Mouse (Mus musculus) Muller cell, postnatal 12 days (primary cell): ENCODE results near the gene Osm.

Experiments used
- DNase-seq: peaks from one replicate; pipeline ENCODE4 v3.0.0-alpha.2; 2015; ENCODE audit errors: inconsistent ontology term

Osm gene

DNA sequence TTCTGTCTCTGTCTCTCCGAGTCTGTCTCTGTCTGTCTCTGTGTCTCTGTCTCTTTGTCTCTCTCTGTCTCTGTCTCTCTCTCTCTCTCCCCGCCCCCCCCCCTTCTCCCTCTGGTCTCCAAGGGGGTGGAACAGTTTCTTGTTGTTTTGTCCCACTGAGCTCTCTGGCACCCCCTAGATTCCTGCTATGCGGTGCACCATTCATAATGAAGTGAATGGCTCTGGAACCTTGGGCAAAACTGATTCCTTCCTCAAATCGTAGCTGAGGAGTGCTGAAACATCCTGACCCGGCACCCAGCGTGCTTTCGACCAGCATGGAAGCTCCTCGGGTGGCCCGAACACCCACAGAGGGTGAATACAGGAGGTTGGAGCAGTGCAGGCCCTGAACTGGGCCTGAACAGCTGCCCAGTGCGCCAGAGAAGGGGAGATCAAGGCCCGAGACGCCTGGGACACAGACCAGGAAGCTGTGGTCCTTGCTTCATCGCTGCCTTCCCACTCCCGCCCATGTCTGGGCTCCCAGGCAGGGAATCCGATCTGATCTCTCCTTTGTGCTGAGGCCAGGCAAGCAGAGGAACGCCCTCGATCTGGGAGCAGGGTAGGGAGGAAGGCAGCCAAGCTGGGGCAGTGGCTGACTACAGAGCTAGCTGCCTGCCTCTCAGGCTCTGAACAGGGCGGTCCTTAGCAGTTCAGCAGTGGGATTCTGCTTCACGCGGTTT lies 34.7 kb downstream of the Osm start:
- DNase-seq: peak; percentile 79

DNA sequence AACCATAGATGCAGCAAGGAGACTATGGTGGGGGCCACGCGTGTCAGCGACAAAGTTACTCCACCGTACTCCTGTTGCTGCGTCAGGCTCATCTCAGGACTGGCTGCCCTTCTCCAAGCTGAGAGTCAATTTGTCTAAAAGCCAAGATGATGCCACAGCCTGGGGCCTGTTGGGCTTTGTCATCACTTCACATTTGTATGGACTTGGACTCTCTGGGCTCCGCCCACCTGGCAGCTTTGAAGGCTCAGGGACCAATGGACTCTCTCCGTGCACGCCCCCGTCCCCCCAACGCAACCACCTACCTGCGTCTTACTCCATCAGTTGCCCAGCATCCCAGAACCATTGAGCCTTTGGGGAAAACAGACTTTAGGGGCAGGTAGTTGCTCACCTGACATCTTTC lies 35.3 kb downstream of the Osm start:
- DNase-seq: peak; percentile 64

DNA sequence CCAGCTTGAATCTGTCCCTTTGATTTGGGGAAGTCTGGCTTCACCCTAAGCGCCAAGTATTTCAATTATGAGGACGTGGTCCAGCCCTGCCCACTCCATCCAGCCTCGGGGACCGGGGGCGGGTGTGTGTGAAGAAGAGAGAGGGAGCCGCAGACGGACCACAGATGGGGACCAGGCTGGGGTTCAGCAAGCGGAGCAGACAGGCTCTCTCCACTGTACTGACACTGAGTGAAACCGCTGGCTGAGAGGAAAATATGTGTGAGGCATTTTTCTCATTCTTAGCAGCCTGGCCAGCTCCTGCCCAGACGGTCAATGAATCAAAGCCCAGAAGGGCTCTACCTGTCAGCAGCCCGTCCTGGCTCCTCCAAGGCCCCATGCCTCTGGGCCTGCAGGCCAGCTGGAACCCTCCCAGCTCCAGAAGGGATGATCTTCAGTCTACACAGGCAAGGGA lies 40.2 kb downstream of the Osm start:
- DNase-seq: peak; percentile 99

DNA sequence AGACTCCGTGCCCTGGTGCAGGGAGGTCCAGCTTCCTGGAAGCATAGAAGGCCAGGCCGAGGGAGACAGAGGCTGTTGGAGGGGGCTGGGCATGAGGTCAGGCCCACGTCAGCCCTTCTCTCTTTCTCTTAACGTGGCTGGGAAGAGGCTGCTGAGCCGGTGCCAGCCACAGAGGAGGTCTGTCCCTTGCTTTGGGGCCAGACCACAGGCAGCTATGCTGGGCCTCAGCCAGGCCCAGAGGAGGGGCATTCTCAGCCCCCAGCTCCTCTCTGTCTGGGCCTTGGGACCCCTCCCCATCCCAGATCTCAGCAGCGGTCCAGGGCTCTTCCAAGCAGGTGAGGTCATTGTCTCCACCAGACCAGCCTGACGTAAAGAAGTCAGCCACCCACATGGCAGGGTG lies 43.7 kb downstream of the Osm start:
- DNase-seq: peak; percentile 66

DNA sequence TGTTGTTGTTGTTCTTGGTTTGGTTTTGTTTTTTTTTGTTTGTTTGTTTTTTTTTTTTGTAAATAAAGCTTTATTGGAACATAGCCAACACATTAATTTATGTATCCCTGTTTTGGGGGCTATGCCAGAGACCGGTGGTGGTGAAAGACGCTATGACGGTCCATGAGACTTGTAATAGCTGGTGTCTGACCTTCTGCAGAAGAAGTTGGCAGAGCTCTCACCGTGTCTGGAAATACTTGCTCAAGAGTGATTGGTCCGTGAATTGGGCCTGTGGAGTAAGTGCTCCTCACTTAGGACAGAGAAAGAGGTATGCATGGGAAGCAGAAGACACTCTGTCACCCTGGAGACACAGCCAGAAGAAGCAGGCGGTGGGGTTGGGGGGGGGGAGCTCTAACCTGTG lies 45.6 kb downstream of the Osm start:
- DNase-seq: no peak

DNA sequence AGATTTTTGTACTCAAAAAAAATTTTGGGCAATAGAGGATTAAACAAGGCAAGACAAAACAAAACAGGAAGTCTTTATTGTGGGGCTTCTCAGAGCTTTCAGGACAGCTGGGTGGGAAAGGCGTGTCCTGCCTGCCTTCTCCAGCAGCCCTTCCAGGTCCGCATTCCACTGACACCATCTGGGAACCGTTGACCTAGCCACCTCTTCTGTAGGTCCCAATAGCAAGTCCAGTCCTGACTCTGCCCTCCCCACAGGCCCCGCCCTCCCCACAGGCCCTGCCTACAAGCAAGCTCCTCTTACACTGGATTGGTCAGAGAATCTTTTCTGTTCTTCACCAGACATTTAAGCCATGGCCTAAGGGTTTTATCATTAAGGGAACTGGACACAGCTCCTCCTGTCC lies 47.4 kb downstream of the Osm start:
- DNase-seq: peak; percentile 86

DNA sequence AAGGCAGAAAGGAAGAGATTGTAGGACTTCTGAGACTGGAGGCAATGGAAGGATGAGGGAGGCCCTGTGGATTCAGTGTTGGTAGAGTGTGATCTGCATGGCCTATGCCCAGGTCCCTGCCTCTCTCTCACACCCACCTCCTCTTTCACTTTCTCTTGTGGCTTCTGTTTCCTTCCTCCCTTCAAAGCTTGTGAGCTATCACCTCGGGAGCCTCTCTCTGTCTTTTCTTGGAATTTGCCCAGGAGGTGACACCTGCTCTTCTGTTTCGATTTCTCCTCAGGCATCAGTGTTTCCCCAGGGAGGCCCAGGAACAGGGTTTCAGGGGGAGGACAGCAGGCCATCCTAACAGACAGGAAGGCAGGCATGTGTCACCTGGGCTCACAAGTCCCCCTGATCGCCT lies 53.1 kb downstream of the Osm start:
- no peak for DNase-seq
